Mouse (Mus musculus) neural tube, embryonic 12.5 days (tissue): Measurements from ENCODE around the gene Srd5a1. TPM values are rescaled to one million over a fixed set of nuclear protein-coding genes. Genes with fewer than 3 reads are reported as not detected.
"Not testable (repeated sequence)": the region's sequence is repeated elsewhere in the genome, so short reads cannot be mapped to it uniquely, and the experiment has no call there.

Experiments
- ATAC-seq: fragments of 200-750 bp; cut with Nextera tagmentation; 2 replicates; pipeline ENCODE4 v1.8.0; 2017; ENCODE audit warnings: low read depth, mild to moderate bottlenecking, moderate TSS enrichment, moderate library complexity; ENCODE audit not compliant: low FRiP score
- H3K27ac ChIP-seq: fragments of 300-500 bp; sonication (generic); 2 replicates; pipeline ENCODE4 v1.5.1; 2016
- H3K27me3 ChIP-seq: fragments of 300-500 bp; sonication (generic); replicated peaks from 2 replicates; pipeline ENCODE4 v1.6.1; 2016; ENCODE audit warnings: mild to moderate bottlenecking
- H3K36me3 ChIP-seq: fragments of 300-500 bp; sonication (generic); 2 replicates; pipeline ENCODE4 v1.6.1; 2016; ENCODE audit warnings: mild to moderate bottlenecking
- H3K4me1 ChIP-seq: fragments of 300-500 bp; sonication (generic); 2 replicates; pipeline ENCODE4 v1.6.1; 2016
- H3K4me2 ChIP-seq: fragments of 300-500 bp; sonication (generic); replicated peaks from 2 replicates; pipeline ENCODE4 v1.6.1; 2016; ENCODE audit warnings: mild to moderate bottlenecking
- H3K4me3 ChIP-seq: fragments of 300-500 bp; sonication (generic); 2 replicates; pipeline ENCODE4 v1.5.1; 2016
- H3K9ac ChIP-seq: fragments of 300-500 bp; sonication (generic); 2 replicates; pipeline ENCODE4 v1.6.1; 2016; ENCODE audit warnings: mild to moderate bottlenecking
- H3K9me3 ChIP-seq: fragments of 300-500 bp; sonication (generic); 2 replicates; pipeline ENCODE4 v1.6.1; 2016; ENCODE audit warnings: mild to moderate bottlenecking
- WGBS: fragments of 180-500 bp; shearing (Covaris S2); methylation state at CpG from one replicate; pipeline ENCODE4 v1.1.7; 2016; 5-methylcytosine and 5-hydroxymethylcytosine counted together
- polyA plus RNA-seq: library from polyadenylated mRNA; unstranded; fragments of >200 nt; fragmentation: Nextera tagmentation; extraction: Ambion mirVana; gene quantifications from 2 replicates; pipeline ENCODE4 v1.2.1, GENCODE M21; 2016

Srd5a1 gene
- polyA plus RNA-seq, 1 experiment from 2014 or later = 21.1 TPM

GRCm38 (mm10) chr13:69638108-69638626 is 26.9 kb upstream of the Srd5a1 start:
- H3K4me2 ChIP-seq = no peak overlapping the region
- peaks cover 73% of the 10 kb centered on the region for H3K36me3 ChIP-seq
- WGBS = 88% methylated on average over 6 of the region's 6 CpGs
- H3K4me1 ChIP-seq = no peaks in the 10 kb centered on the region
- no peak overlapping the region for H3K27ac ChIP-seq
- H3K4me3 ChIP-seq = no peak overlapping the region
- H3K27me3 ChIP-seq = no peaks in the 10 kb centered on the region
- no peak overlapping the region for H3K9ac ChIP-seq
- H3K9me3 ChIP-seq = no peaks in the 10 kb centered on the region
- no peak for ATAC-seq

- no peak for ATAC-seq
- H3K36me3 ChIP-seq = peaks cover 78% of the 10 kb centered on the region
- H3K27ac ChIP-seq = no peak overlapping the region
- no peak overlapping the region for H3K4me2 ChIP-seq
- WGBS = 89% methylated on average over 9 of the region's 9 CpGs
- no peaks in the 10 kb centered on the region for H3K27me3 ChIP-seq
- no peaks in the 10 kb centered on the region for H3K4me1 ChIP-seq
- no peak overlapping the region for H3K4me3 ChIP-seq
- H3K9me3 ChIP-seq = no peaks in the 10 kb centered on the region
- H3K9ac ChIP-seq = no peak overlapping the region
Measured at GRCm38 (mm10) chr13:69637657-69638056, 26.4 kb upstream of the Srd5a1 start.

GRCm38 (mm10) chr13:69636816-69637215 is 25.6 kb upstream of the Srd5a1 start:
- H3K4me2 ChIP-seq = no peak overlapping the region
- H3K27ac ChIP-seq = no peak overlapping the region
- WGBS = 94% methylated on average over 6 of the region's 6 CpGs
- no peak overlapping the region for H3K4me3 ChIP-seq
- no peak overlapping the region for H3K9ac ChIP-seq
- no peak for ATAC-seq
- H3K27me3 ChIP-seq = no peaks in the 10 kb centered on the region
- no peaks in the 10 kb centered on the region for H3K9me3 ChIP-seq
- H3K4me1 ChIP-seq = no peaks in the 10 kb centered on the region
- H3K36me3 ChIP-seq = peaks cover 83% of the 10 kb centered on the region

- H3K9ac ChIP-seq = no peak overlapping the region
- H3K4me3 ChIP-seq = no peak overlapping the region
- H3K9me3 ChIP-seq = no peaks in the 10 kb centered on the region
- no peak for ATAC-seq
- H3K4me2 ChIP-seq = no peak overlapping the region
- no peaks in the 10 kb centered on the region for H3K27me3 ChIP-seq
- WGBS = 89% methylated on average over 3 of the region's 3 CpGs
- H3K4me1 ChIP-seq = no peaks in the 10 kb centered on the region
- H3K36me3 ChIP-seq = peaks cover 87% of the 10 kb centered on the region
- no peak overlapping the region for H3K27ac ChIP-seq
Measured at GRCm38 (mm10) chr13:69636375-69636774, 25.1 kb upstream of the Srd5a1 start.

GRCm38 (mm10) chr13:69635836-69636235 is 24.6 kb upstream of the Srd5a1 start:
- H3K36me3 ChIP-seq = peaks cover 91% of the 10 kb centered on the region
- not testable (repeated sequence) for H3K4me1 ChIP-seq, H3K4me2 ChIP-seq, ATAC-seq, H3K27ac ChIP-seq, H3K9ac ChIP-seq, H3K27me3 ChIP-seq, H3K4me3 ChIP-seq, H3K9me3 ChIP-seq
- 96% methylated on average over 7 of the region's 7 CpGs for WGBS

- Histone ChIP-seq H3K9ac (no peak overlapping the region), H3K9me3 (no peaks in the 10 kb centered on the region), H3K4me2 (no peak overlapping the region), H3K27me3 (no peaks in the 10 kb centered on the region), H3K36me3 (peaks cover 92% of the 10 kb centered on the region), H3K27ac (no peak overlapping the region), H3K4me1 (no peaks in the 10 kb centered on the region), H3K4me3 (no peak overlapping the region)
- no peak for ATAC-seq
- 93% methylated on average over 2 of the region's 2 CpGs for WGBS
Measured at GRCm38 (mm10) chr13:69633988-69634387, 22.7 kb upstream of the Srd5a1 start.

GRCm38 (mm10) chr13:69633551-69633950 is 22.3 kb upstream of the Srd5a1 start:
- WGBS = 86% methylated on average over 9 of the region's 9 CpGs
- Histone ChIP-seq H3K27ac (no peak overlapping the region), H3K36me3 (peaks cover 95% of the 10 kb centered on the region), H3K9me3 (no peaks in the 10 kb centered on the region), H3K4me2 (no peak overlapping the region), H3K27me3 (no peaks in the 10 kb centered on the region), H3K4me1 (no peaks in the 10 kb centered on the region), H3K9ac (no peak overlapping the region), H3K4me3 (no peak overlapping the region)
- ATAC-seq = no peak

GRCm38 (mm10) chr13:69631659-69632058 is 20.4 kb upstream of the Srd5a1 start:
- Histone ChIP-seq H3K4me3 (no peak overlapping the region), H3K27me3 (no peaks in the 10 kb centered on the region), H3K4me2 (no peak overlapping the region), H3K27ac (no peak overlapping the region), H3K9me3 (no peaks in the 10 kb centered on the region), H3K36me3 (peaks cover 100% of the 10 kb centered on the region), H3K4me1 (no peaks in the 10 kb centered on the region), H3K9ac (no peak overlapping the region)
- WGBS = 91% methylated on average over 4 of the region's 4 CpGs
- ATAC-seq = no peak

GRCm38 (mm10) chr13:69631111-69631510 is 19.9 kb upstream of the Srd5a1 start:
- Histone ChIP-seq H3K4me2 (no peak overlapping the region), H3K4me1 (no peaks in the 10 kb centered on the region), H3K9ac (no peak overlapping the region), H3K27ac (no peak overlapping the region), H3K27me3 (no peaks in the 10 kb centered on the region), H3K36me3 (peaks cover 100% of the 10 kb centered on the region), H3K4me3 (no peak overlapping the region), H3K9me3 (no peaks in the 10 kb centered on the region)
- ATAC-seq = no peak
- WGBS = 74% methylated on average over 3 of the region's 3 CpGs

- no peaks in the 10 kb centered on the region for H3K4me1 ChIP-seq
- peaks cover 100% of the 10 kb centered on the region for H3K36me3 ChIP-seq
- no peak overlapping the region for H3K27ac ChIP-seq
- no peaks in the 10 kb centered on the region for H3K9me3 ChIP-seq
- H3K4me3 ChIP-seq = no peak overlapping the region
- H3K27me3 ChIP-seq = no peaks in the 10 kb centered on the region
- 73% methylated on average over 8 of the region's 8 CpGs for WGBS
- no peak; the same call in 1 of the 2 replicates for ATAC-seq
- no peak overlapping the region for H3K4me2 ChIP-seq
- no peak overlapping the region for H3K9ac ChIP-seq
Measured at GRCm38 (mm10) chr13:69630576-69630975, 19.3 kb upstream of the Srd5a1 start.

- H3K9me3 ChIP-seq = no peaks in the 10 kb centered on the region
- H3K27ac ChIP-seq = no peak overlapping the region
- WGBS = 97% methylated on average over 3 of the region's 3 CpGs
- H3K36me3 ChIP-seq = peaks cover 98% of the 10 kb centered on the region
- H3K4me1 ChIP-seq = no peaks in the 10 kb centered on the region
- H3K4me3 ChIP-seq = no peak overlapping the region
- no peak overlapping the region for H3K4me2 ChIP-seq
- no peaks in the 10 kb centered on the region for H3K27me3 ChIP-seq
- H3K9ac ChIP-seq = no peak overlapping the region
- no peak for ATAC-seq
Measured at GRCm38 (mm10) chr13:69627941-69628340, 16.7 kb upstream of the Srd5a1 start.

- ATAC-seq = no peak
- Histone ChIP-seq H3K9me3 (no peaks in the 10 kb centered on the region), H3K9ac (no peak overlapping the region), H3K4me2 (no peak overlapping the region), H3K27ac (no peak overlapping the region), H3K4me3 (no peak overlapping the region), H3K27me3 (no peaks in the 10 kb centered on the region), H3K4me1 (no peaks in the 10 kb centered on the region), H3K36me3 (peaks cover 84% of the 10 kb centered on the region)
- 90% methylated on average over 3 of the region's 3 CpGs for WGBS
Measured at GRCm38 (mm10) chr13:69624510-69624909, 13.3 kb upstream of the Srd5a1 start.

GRCm38 (mm10) chr13:69623843-69624242 is 12.6 kb upstream of the Srd5a1 start:
- Histone ChIP-seq H3K4me1 (no peaks in the 10 kb centered on the region), H3K4me3 (no peak overlapping the region), H3K27ac (no peak overlapping the region), H3K4me2 (no peak overlapping the region), H3K36me3 (peaks cover 84% of the 10 kb centered on the region), H3K9me3 (no peaks in the 10 kb centered on the region), H3K9ac (no peak overlapping the region), H3K27me3 (no peaks in the 10 kb centered on the region)
- no peak for ATAC-seq
- 72% methylated on average over 5 of the region's 5 CpGs for WGBS
